Mouse (Mus musculus) cerebellum, adult 2 months (tissue): ENCODE measurements around the gene Pgghg.

Experiments used
- CTCF ChIP-seq: fragments of 200-500 bp; IDR thresholded peaks from 2 replicates; pipeline ENCODE4 v1.5.1; 2011; ENCODE audit warnings: low read depth, mild to moderate bottlenecking, control low read depth, low read length, moderate library complexity, borderline replicate concordance; ENCODE audit not compliant: insufficient read depth
- POLR2A ChIP-seq: fragments of 200-500 bp; IDR thresholded peaks from 2 replicates; pipeline ENCODE4 v1.6.1; 2011; ENCODE audit warnings: low read length, control low read depth, borderline replicate concordance; ENCODE audit not compliant: insufficient read depth

- TF ChIP-seq CTCF, result no peak
- no peak for TF ChIP-seq POLR2A
These were observed 49.0 kb downstream of the Pgghg start for GRCm38 (mm10) chr7:140990185-140990584.
